Mouse (Mus musculus) frontal cortex, postnatal 14 days (tissue): ENCODE measurements at regions not wholly inside any gene's neighbourhood (a gene's known extent, or its start where the extent isn't known, plus 50 kb on each side); places are given as distances from the start of the nearest gene placed in this dataset.
A peak's percentile ranks its signal among the peaks of the same experiment; 100 is the strongest.

Source experiments
- DNase-seq, 2 experiments: peaks; one replicate each; pipeline ENCODE4 v3.0.0; 2022; ENCODE audit warnings: low spot score in 2 of 2

- DNase-seq, result no peak
These were observed 59.7 kb upstream of the Ikzf2 start for GRCm38 (mm10) chr1:69746575-69747290.

DNA sequence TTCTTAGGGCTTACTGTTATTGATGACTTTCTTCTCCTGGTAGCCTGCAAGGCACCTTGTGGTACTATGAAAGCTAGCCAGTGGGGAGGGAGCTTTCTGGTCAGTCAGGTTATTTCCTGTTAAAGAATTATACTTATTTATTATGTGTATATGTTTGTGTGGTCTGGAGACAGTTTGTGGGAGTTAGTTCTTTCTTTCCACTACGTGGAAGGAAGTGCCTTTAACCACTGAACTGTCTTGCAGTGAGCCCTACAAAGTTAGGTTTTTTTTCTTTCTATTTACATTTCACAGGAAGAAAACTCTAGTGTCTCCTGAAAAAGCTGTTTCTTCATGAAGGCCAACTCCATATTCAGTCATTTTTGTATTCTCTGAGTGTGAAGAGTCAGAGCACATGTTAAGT lies 65.7 kb upstream of the Ikzf2 start:
- no peak for DNase-seq

GRCm38 (mm10) chr1:69757702-69758101 lies 69.1 kb upstream of the Spag16 start:
- no peak for DNase-seq

DNA sequence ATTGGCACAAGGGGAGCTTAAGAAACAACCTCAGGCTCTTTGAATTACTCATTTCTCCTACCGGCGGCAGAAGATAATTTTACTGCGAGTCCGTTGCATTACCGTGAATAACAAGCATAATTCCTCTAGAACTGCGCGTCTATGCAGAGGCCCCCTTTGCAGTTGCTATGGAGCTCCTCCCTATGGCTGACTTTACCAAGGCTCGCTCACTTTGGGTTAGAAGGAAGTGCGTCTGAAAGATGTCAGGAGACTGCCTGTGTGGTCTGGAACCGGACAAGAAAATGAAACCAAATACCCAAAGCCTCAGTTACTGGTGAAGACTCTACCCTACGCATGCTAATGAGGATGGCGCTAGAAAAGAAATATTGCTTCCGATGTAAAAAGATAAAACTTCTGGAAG lies 67.2 kb upstream of the Spag16 start:
- peak in 1 of 2 experiments; percentile 9 for DNase-seq

DNA sequence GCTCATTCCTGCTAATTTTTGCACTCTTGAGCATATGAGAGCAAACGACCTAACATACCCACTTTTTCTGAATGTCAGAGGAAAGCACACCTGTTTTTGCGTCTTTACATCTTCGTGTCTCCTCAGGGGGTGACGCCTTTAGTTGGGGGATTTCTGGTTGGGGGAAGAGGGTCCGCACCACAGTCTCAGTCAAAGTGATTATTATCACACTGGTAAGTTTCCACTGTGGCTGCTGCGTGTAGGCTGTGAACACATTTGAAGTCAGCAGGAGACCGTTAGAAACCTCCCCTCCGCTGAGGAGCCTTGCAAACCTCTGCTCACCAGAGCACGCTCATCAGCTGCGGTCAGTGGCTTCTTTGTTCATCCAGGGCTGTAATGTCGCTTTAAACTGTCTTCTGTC lies 58.1 kb upstream of the Spag16 start:
- no peak for DNase-seq

- no peak for DNase-seq
These were observed 56.6 kb upstream of the Spag16 start for GRCm38 (mm10) chr1:69770209-69770608.

DNA sequence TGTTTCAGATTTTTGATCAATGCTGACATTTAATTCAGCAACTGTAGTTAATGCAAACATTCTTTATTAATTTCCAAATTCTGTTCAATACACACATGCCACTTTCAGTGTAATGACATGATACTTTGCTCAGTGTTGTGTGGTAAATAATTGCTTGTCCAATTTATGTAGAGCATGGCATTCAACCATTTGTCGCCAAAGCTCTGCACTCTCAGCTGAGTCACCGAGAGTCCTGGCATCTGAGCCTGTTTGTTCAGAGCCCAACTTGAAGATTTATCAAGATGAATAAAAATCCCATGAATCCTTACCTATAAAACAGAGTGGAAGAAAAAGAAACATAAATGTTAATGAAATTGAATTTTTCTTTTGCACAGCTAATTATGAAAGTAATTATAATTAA lies 55.3 kb upstream of the Spag16 start:
- no peak for DNase-seq

GRCm38 (mm10) chr1:69775589-69775988 lies 51.2 kb upstream of the Spag16 start:
- no peak for DNase-seq
